Mouse (Mus musculus) heart, embryonic 14.5 days (tissue): ENCODE data around the gene Spns2. TPM values are rescaled to one million over a fixed set of nuclear protein-coding genes. Genes with fewer than 3 reads are reported as not detected.

Source experiments
- ATAC-seq: fragments of 200-750 bp; cut with Nextera tagmentation; 2 replicates; pipeline ENCODE4 v1.8.0; 2017; ENCODE audit warnings: low read depth, moderate TSS enrichment; ENCODE audit not compliant: insufficient number of reproducible peaks, insufficient read depth, low FRiP score
- H3K27ac ChIP-seq, 2 experiments: fragments of 200-500 bp in 1 of 2; fragments of 300-500 bp in 1 of 2; sonication (generic) in 1 of 2; replicated peaks in 1 of 2; 2 replicates each; pipeline ENCODE4 v1.5.1; 2012 to 2014; ENCODE audit warnings: low read depth in 2 of 2, low read length in 2 of 2, control low read depth in 1 of 2, mild to moderate bottlenecking in 1 of 2, mixed read lengths in 1 of 2; ENCODE audit not compliant: control insufficient read depth in 1 of 2, insufficient read depth in 1 of 2
- H3K27me3 ChIP-seq: fragments of 300-500 bp; sonication (generic); 2 replicates; pipeline ENCODE4 v1.6.1; 2014; ENCODE audit warnings: mild to moderate bottlenecking, low read length, control low read depth; ENCODE audit not compliant: control insufficient read depth, insufficient read depth
- H3K36me3 ChIP-seq: fragments of 300-500 bp; sonication (generic); 2 replicates; pipeline ENCODE4 v1.6.1; 2014; ENCODE audit warnings: mild to moderate bottlenecking, control low read depth, low read length, mixed read lengths; ENCODE audit not compliant: control insufficient read depth, insufficient read depth
- H3K4me1 ChIP-seq, 2 experiments: fragments of 200-500 bp in 1 of 2; fragments of 300-500 bp in 1 of 2; sonication (generic) in 1 of 2; 2 replicates each; pipeline ENCODE4 v1.6.1; 2012 to 2014; ENCODE audit warnings: low read length in 2 of 2, control low read depth in 1 of 2, mixed read lengths in 1 of 2; ENCODE audit not compliant: control insufficient read depth in 2 of 2, insufficient read depth in 2 of 2
- H3K4me2 ChIP-seq: fragments of 300-500 bp; sonication (generic); 2 replicates; pipeline ENCODE4 v1.6.1; 2014; ENCODE audit warnings: mild to moderate bottlenecking, low read length
- H3K4me3 ChIP-seq, 2 experiments: fragments of 200-500 bp in 1 of 2; fragments of 300-500 bp in 1 of 2; sonication (generic) in 1 of 2; 2 replicates each; pipeline ENCODE4 v1.5.1; 2012 to 2014; ENCODE audit warnings: low read length in 2 of 2, mild to moderate bottlenecking in 2 of 2, control low read depth in 1 of 2, low read depth in 1 of 2, moderate library complexity in 1 of 2; ENCODE audit not compliant: control insufficient read depth in 1 of 2, insufficient read depth in 1 of 2
- H3K9ac ChIP-seq: fragments of 300-500 bp; sonication (generic); 2 replicates; pipeline ENCODE4 v1.6.1; 2014; ENCODE audit warnings: mild to moderate bottlenecking, low read length
- H3K9me3 ChIP-seq: fragments of 300-500 bp; sonication (generic); 2 replicates; pipeline ENCODE4 v1.6.1; 2016; ENCODE audit warnings: low read length, control low read depth; ENCODE audit not compliant: control insufficient read depth
- WGBS: fragments of 180-500 bp; shearing (Covaris S2); extraction: QIAGEN DNeasy Blood & Tissue Kit; methylation state at CpG from one replicate; pipeline ENCODE4 v1.1.7; 2014; 5-methylcytosine and 5-hydroxymethylcytosine counted together
- polyA plus RNA-seq: library from polyadenylated mRNA; unstranded; fragments of >200 nt; fragmentation: Nextera tagmentation; extraction: Ambion mirVana; gene quantifications from 2 replicates; pipeline ENCODE4 v1.2.1, GENCODE M21; 2014

Gene Spns2
- polyA plus RNA-seq, 1 experiment from 2014 or later = 3.7 TPM

- peak overlapping the region; percentile 73 for H3K4me2 ChIP-seq
- no peaks in the 10 kb centered on the region for H3K27me3 ChIP-seq
- peaks cover 64 to 75% of the 10 kb centered on the region in 2 experiments for H3K4me1 ChIP-seq
- H3K9me3 ChIP-seq = no peaks in the 10 kb centered on the region
- peak overlapping the region; percentile 93 for H3K4me3 ChIP-seq
- peak overlapping the region; percentile 95 to 96 for H3K27ac ChIP-seq
- peak overlapping the region; percentile 94 for H3K9ac ChIP-seq
- no peak for ATAC-seq
- H3K36me3 ChIP-seq = peaks cover 16% of the 10 kb centered on the region
- WGBS = 20% methylated on average over 9 of the region's 9 CpGs
These were observed 81.1 kb downstream of the Spns2 start for GRCm38 (mm10) chr11:72408451-72409170.

GRCm38 (mm10) chr11:72407574-72407973 is 82.1 kb downstream of the Spns2 start:
- Histone ChIP-seq H3K4me3 (peak overlapping the region; percentile 93), H3K9me3 (no peaks in the 10 kb centered on the region), H3K4me2 (peak overlapping the region; percentile 73), H3K4me1 (peaks cover 60 to 73% of the 10 kb centered on the region in 2 experiments), H3K27me3 (no peaks in the 10 kb centered on the region), H3K36me3 (peaks cover 26% of the 10 kb centered on the region), H3K9ac (peak overlapping the region; percentile 94), H3K27ac (peak overlapping the region; percentile 95 to 96)
- WGBS = 3% methylated on average over 7 of the region's 7 CpGs
- peak; percentile 80 for ATAC-seq

GRCm38 (mm10) chr11:72407081-72407480 is 82.6 kb downstream of the Spns2 start:
- H3K9me3 ChIP-seq = no peaks in the 10 kb centered on the region
- no peak for ATAC-seq
- peak overlapping the region; percentile 31 to 93 for H3K4me3 ChIP-seq
- peak overlapping the region; percentile 67 for H3K9ac ChIP-seq
- H3K4me1 ChIP-seq = peaks cover 60 to 73% of the 10 kb centered on the region in 2 experiments
- H3K4me2 ChIP-seq = peak overlapping the region; percentile 73
- peak overlapping the region; percentile 95 to 96 for H3K27ac ChIP-seq
- no peaks in the 10 kb centered on the region for H3K27me3 ChIP-seq
- H3K36me3 ChIP-seq = peaks cover 31% of the 10 kb centered on the region
- WGBS = 3% methylated on average over 3 of the region's 3 CpGs

GRCm38 (mm10) chr11:72406079-72406675 is 83.5 kb downstream of the Spns2 start:
- no peaks in the 10 kb centered on the region for H3K27me3 ChIP-seq
- no peaks in the 10 kb centered on the region for H3K9me3 ChIP-seq
- H3K27ac ChIP-seq = peak overlapping the region; percentile 4 to 96; a peak in 3 of 4 replicates
- H3K36me3 ChIP-seq = peaks cover 40% of the 10 kb centered on the region
- H3K4me1 ChIP-seq = peaks cover 59 to 77% of the 10 kb centered on the region in 2 experiments
- no peak for ATAC-seq
- peak overlapping the region; percentile 67 for H3K9ac ChIP-seq
- WGBS = 26% methylated on average over 8 of the region's 8 CpGs
- peak overlapping the region; percentile 73 for H3K4me2 ChIP-seq
- H3K4me3 ChIP-seq = peak overlapping the region in 1 of 2 experiments; percentile 93; a peak in 2 of 4 replicates

GRCm38 (mm10) chr11:72405532-72405931 is 84.2 kb downstream of the Spns2 start:
- Histone ChIP-seq H3K27ac (peak overlapping the region; percentile 4 to 96; a peak in 3 of 4 replicates), H3K9me3 (no peaks in the 10 kb centered on the region), H3K27me3 (no peaks in the 10 kb centered on the region), H3K4me2 (peak overlapping the region; percentile 73), H3K4me3 (no peak overlapping the region), H3K9ac (peak overlapping the region; percentile 67), H3K36me3 (peaks cover 47% of the 10 kb centered on the region), H3K4me1 (peaks cover 59 to 77% of the 10 kb centered on the region in 2 experiments)
- no peak for ATAC-seq
- WGBS = 21% methylated on average over 4 of the region's 4 CpGs

- H3K9ac ChIP-seq = no peak overlapping the region
- no peak overlapping the region for H3K4me3 ChIP-seq
- H3K36me3 ChIP-seq = peaks cover 72% of the 10 kb centered on the region
- H3K9me3 ChIP-seq = no peaks in the 10 kb centered on the region
- H3K4me2 ChIP-seq = no peak overlapping the region
- H3K4me1 ChIP-seq = peaks cover 44 to 71% of the 10 kb centered on the region in 2 experiments
- no peaks in the 10 kb centered on the region for H3K27me3 ChIP-seq
- WGBS = 86% methylated on average over 12 of the region's 12 CpGs
- H3K27ac ChIP-seq = no peak overlapping the region
- no peak for ATAC-seq
These were observed 86.7 kb downstream of the Spns2 start for GRCm38 (mm10) chr11:72402969-72403368.

GRCm38 (mm10) chr11:72402017-72402416 is 87.7 kb downstream of the Spns2 start:
- ATAC-seq = no peak
- H3K4me2 ChIP-seq = no peak overlapping the region
- peaks cover 47 to 73% of the 10 kb centered on the region in 2 experiments for H3K4me1 ChIP-seq
- no peaks in the 10 kb centered on the region for H3K9me3 ChIP-seq
- no peak overlapping the region for H3K4me3 ChIP-seq
- peak overlapping the region; percentile 7 to 35; a peak in 2 of 4 replicates for H3K27ac ChIP-seq
- peaks cover 78% of the 10 kb centered on the region for H3K36me3 ChIP-seq
- H3K27me3 ChIP-seq = no peaks in the 10 kb centered on the region
- peak overlapping the region; percentile 42; the same call in 1 of the 2 replicates for H3K9ac ChIP-seq
- WGBS = 32% methylated on average over 5 of the region's 5 CpGs
